Mouse (Mus musculus) lung, postnatal 0 days (tissue): ENCODE results near the gene Ubr3. TPM values are rescaled to one million over a fixed set of nuclear protein-coding genes. Genes with fewer than 3 reads are reported as not detected.
"Not testable (repeated sequence)": the region's sequence is repeated elsewhere in the genome, so short reads cannot be mapped to it uniquely, and the experiment has no call there.

Experiments used
- ATAC-seq: fragments of 200-750 bp; cut with Nextera tagmentation; 2 replicates; pipeline ENCODE4 v1.8.0; 2017; ENCODE audit warnings: moderate library complexity
- DNase-seq: peaks from one replicate; pipeline ENCODE4 v3.0.0-alpha.2; 2016; ENCODE audit warnings: low spot score
- H3K27ac ChIP-seq: fragments of 300-500 bp; sonication (generic); 2 replicates; pipeline ENCODE4 v1.5.1; 2014; ENCODE audit warnings: antibody characterized with exemption, mild to moderate bottlenecking, low read length, mixed read lengths
- H3K27me3 ChIP-seq: fragments of 300-500 bp; sonication (generic); replicated peaks from 2 replicates; pipeline ENCODE4 v1.6.1; 2014; ENCODE audit warnings: low read length, mixed read lengths; ENCODE audit not compliant: insufficient read depth
- H3K36me3 ChIP-seq: fragments of 300-500 bp; sonication (generic); 2 replicates; pipeline ENCODE4 v1.6.1; 2014; ENCODE audit warnings: low read length, mixed read lengths; ENCODE audit not compliant: insufficient read depth
- H3K4me1 ChIP-seq: fragments of 300-500 bp; sonication (generic); 2 replicates; pipeline ENCODE4 v1.6.1; 2014; ENCODE audit warnings: antibody characterized with exemption, low read depth, low read length, mixed read lengths; ENCODE audit not compliant: insufficient read depth
- H3K4me2 ChIP-seq: fragments of 300-500 bp; sonication (generic); replicated peaks from 2 replicates; pipeline ENCODE4 v1.6.1; 2014; ENCODE audit warnings: low read depth, mild to moderate bottlenecking, low read length, moderate library complexity, mixed read lengths
- H3K4me3 ChIP-seq: fragments of 300-500 bp; sonication (generic); 2 replicates; pipeline ENCODE4 v1.5.1; 2014; ENCODE audit warnings: low read depth, low read length
- H3K9ac ChIP-seq: fragments of 300-500 bp; sonication (generic); replicated peaks from 2 replicates; pipeline ENCODE4 v1.6.1; 2014; ENCODE audit warnings: low read depth, mild to moderate bottlenecking
- H3K9me3 ChIP-seq: fragments of 300-500 bp; sonication (generic); 2 replicates; pipeline ENCODE4 v1.6.1; 2016; ENCODE audit warnings: low read length, mixed read lengths
- CTCF ChIP-seq: IDR thresholded peaks from 2 replicates; pipeline ENCODE4 v1.5.1; 2016; ENCODE audit warnings: antibody characterized with exemption, mild to moderate bottlenecking
- EP300 ChIP-seq: IDR thresholded peaks from 2 replicates; pipeline ENCODE4 v1.6.1; 2016; ENCODE audit warnings: antibody characterized with exemption, mild to moderate bottlenecking, control low read depth
- WGBS: fragments of 180-500 bp; shearing (Covaris S2); extraction: QIAGEN DNeasy Blood & Tissue Kit; methylation state at CpG from one replicate; pipeline ENCODE4 v1.1.7; 2014; 5-methylcytosine and 5-hydroxymethylcytosine counted together
- polyA plus RNA-seq: library from polyadenylated mRNA; unstranded; fragments of >200 nt; fragmentation: Nextera tagmentation; extraction: Ambion mirVana; gene quantifications from 2 replicates; pipeline ENCODE4 v1.2.1, GENCODE M21; 2015

The Ubr3 gene
- polyA plus RNA-seq, 1 experiment from 2014 or later = 10.4 TPM

- Histone ChIP-seq H3K9ac (peak overlapping the region; percentile 96), H3K4me1 (no peaks in the 10 kb centered on the region), H3K36me3 (no peaks in the 10 kb centered on the region), H3K27ac (peak overlapping the region; percentile 98), H3K4me3 (peak overlapping the region; percentile 100), H3K27me3 (no peaks in the 10 kb centered on the region), H3K4me2 (peak overlapping the region; percentile 93), H3K9me3 (no peaks in the 10 kb centered on the region)
- TF ChIP-seq EP300 (no peak), CTCF (peak; percentile 33)
- WGBS = under 1% methylated on average over 55 of the region's 55 CpGs
- ATAC-seq (peak; percentile 64), DNase-seq (peak; percentile 79)
Observed at GRCm38 (mm10) chr2:69897618-69898575, 851 bp downstream of the Ubr3 start.

DNA sequence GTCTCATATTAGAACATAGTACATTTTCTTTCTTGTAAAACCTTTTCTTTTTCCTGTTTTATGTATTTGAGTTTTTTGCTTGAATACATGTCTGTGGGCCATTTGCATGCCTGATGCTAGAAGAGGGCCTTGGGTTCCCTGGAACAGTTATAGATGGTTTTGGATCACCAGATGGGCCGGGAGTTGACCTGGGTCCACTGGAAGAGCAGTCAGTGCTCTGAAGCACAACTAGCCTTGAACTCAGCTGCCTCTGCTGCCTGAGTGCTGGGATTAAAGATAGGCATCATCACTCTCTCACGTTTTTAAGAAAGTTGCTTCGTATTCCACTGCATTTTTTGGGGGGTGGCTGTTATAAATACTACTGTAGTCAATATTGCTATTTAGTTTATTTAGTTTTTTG lies 6.5 kb downstream of the Ubr3 start:
- Histone ChIP-seq H3K4me2 (no peak overlapping the region), H3K27ac (no peak overlapping the region), H3K27me3 (no peaks in the 10 kb centered on the region), H3K4me1 (no peaks in the 10 kb centered on the region), H3K9me3 (no peaks in the 10 kb centered on the region), H3K36me3 (no peaks in the 10 kb centered on the region), H3K9ac (no peak overlapping the region), H3K4me3 (no peak overlapping the region)
- DNase-seq (no peak), ATAC-seq (no peak)
- 92% methylated on average over 3 of the region's 3 CpGs for WGBS
- TF ChIP-seq EP300 (no peak), CTCF (no peak)

DNA sequence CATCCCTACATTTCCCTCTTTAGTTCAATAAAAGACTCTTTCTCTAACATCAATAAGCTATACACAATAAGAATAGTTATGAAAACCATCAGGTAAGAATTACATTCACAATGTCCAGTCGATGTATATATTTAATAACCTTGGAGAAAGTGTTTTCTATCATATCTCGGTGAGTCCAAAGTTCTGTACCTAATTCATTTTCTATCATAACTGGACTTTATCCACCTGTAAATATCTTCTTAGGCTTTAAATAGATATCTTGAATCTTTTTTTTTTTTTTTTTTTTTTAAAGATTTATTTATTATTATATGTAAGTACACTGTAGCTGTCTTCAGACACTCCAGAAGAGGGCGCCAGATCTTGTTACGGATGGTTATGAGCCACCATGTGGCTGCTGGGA lies 10.3 kb downstream of the Ubr3 start:
- not testable (repeated sequence) for H3K9me3 ChIP-seq, H3K4me3 ChIP-seq, H3K4me2 ChIP-seq, H3K36me3 ChIP-seq, ATAC-seq, H3K9ac ChIP-seq, H3K27ac ChIP-seq, H3K27me3 ChIP-seq, DNase-seq, H3K4me1 ChIP-seq
- 75% methylated on average over 4 of the region's 4 CpGs for WGBS

DNA sequence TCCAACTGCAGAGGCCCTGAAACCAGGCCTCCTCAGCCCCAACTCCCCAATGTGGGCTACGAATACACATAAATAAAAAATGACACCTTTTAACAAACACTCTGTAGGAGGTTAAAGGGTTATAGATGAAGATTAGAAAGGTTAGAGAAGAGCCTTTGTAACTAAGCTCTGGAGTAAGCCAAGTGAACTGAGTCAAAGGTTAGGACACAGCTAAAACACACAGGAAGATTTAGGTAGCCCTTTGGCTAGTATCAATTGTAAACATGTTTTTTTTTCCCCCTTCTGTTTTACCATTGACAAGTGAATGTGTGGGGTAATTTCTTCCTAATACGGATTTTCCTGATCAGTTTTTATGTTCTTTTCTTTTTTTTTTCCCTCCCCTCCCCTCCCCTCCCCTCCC lies 15.8 kb downstream of the Ubr3 start:
- H3K9ac ChIP-seq = no peak overlapping the region
- ATAC-seq (no peak), DNase-seq (no peak)
- H3K4me3 ChIP-seq = no peak overlapping the region
- H3K36me3 ChIP-seq = peaks cover 5% of the 10 kb centered on the region; the same call in 1 of the 2 replicates
- H3K9me3 ChIP-seq = no peaks in the 10 kb centered on the region
- H3K27ac ChIP-seq = no peak overlapping the region
- no peaks in the 10 kb centered on the region for H3K27me3 ChIP-seq
- no peak overlapping the region for H3K4me2 ChIP-seq
- 67% methylated on average over 2 of the region's 2 CpGs for WGBS
- no peak for TF ChIP-seq CTCF
- TF ChIP-seq EP300 = no peak
- no peaks in the 10 kb centered on the region for H3K4me1 ChIP-seq

- no peaks in the 10 kb centered on the region for H3K27me3 ChIP-seq
- H3K27ac ChIP-seq = no peak overlapping the region
- no peak for TF ChIP-seq EP300
- no peak for TF ChIP-seq CTCF
- no peaks in the 10 kb centered on the region for H3K9me3 ChIP-seq
- no peak overlapping the region for H3K9ac ChIP-seq
- peaks cover 5% of the 10 kb centered on the region for H3K36me3 ChIP-seq
- WGBS = 52% methylated on average over 3 of the region's 3 CpGs
- H3K4me3 ChIP-seq = no peak overlapping the region
- DNase-seq = peak; percentile 9
- H3K4me2 ChIP-seq = no peak overlapping the region
- H3K4me1 ChIP-seq = no peaks in the 10 kb centered on the region
- peak; percentile 59 for ATAC-seq
Observed at GRCm38 (mm10) chr2:69917301-69917700, 20.3 kb downstream of the Ubr3 start.

GRCm38 (mm10) chr2:69924943-69925342 lies 27.9 kb downstream of the Ubr3 start:
- ATAC-seq (no peak), DNase-seq (no peak)
- Histone ChIP-seq H3K4me2 (no peak overlapping the region), H3K9me3 (no peaks in the 10 kb centered on the region), H3K36me3 (peaks cover 7% of the 10 kb centered on the region; the same call in 1 of the 2 replicates), H3K9ac (no peak overlapping the region), H3K27ac (no peak overlapping the region), H3K4me1 (no peaks in the 10 kb centered on the region), H3K27me3 (no peaks in the 10 kb centered on the region), H3K4me3 (no peak overlapping the region)
- no peak for TF ChIP-seq CTCF
- TF ChIP-seq EP300 = no peak
- WGBS = 83% methylated on average over 3 of the region's 3 CpGs
